Mouse (Mus musculus) lung, embryonic 15.5 days (tissue): ENCODE data around the gene Nucb2. TPM values are rescaled to one million over a fixed set of nuclear protein-coding genes. Genes with fewer than 3 reads are reported as not detected.
A peak's percentile ranks its signal among the peaks of the same experiment; 100 is the strongest.

Experiments
- ATAC-seq: fragments of 200-750 bp; cut with Nextera tagmentation; 2 replicates; pipeline ENCODE4 v1.8.0; 2017; ENCODE audit warnings: moderate number of reproducible peaks, borderline replicate concordance; ENCODE audit not compliant: low FRiP score, low TSS enrichment; ENCODE audit errors: extremely low read depth
- H3K27ac ChIP-seq: fragments of 300-500 bp; sonication (generic); 2 replicates; pipeline ENCODE4 v1.5.1; 2015; ENCODE audit warnings: moderate library complexity, mild to moderate bottlenecking, inconsistent platforms
- H3K27me3 ChIP-seq: fragments of 300-500 bp; sonication (generic); 2 replicates; pipeline ENCODE4 v1.6.1; 2015; ENCODE audit warnings: inconsistent platforms
- H3K36me3 ChIP-seq: fragments of 300-500 bp; sonication (generic); 2 replicates; pipeline ENCODE4 v1.6.1; 2015; ENCODE audit warnings: inconsistent platforms
- H3K4me1 ChIP-seq: fragments of 300-500 bp; sonication (generic); 2 replicates; pipeline ENCODE4 v1.6.1; 2015; ENCODE audit warnings: inconsistent platforms
- H3K4me2 ChIP-seq: fragments of 300-500 bp; sonication (generic); 2 replicates; pipeline ENCODE4 v1.6.1; 2015; ENCODE audit warnings: inconsistent platforms, mild to moderate bottlenecking, moderate library complexity
- H3K4me3 ChIP-seq: fragments of 300-500 bp; sonication (generic); 2 replicates; pipeline ENCODE4 v1.5.1; 2015; ENCODE audit warnings: mild to moderate bottlenecking, inconsistent platforms
- H3K9ac ChIP-seq: fragments of 300-500 bp; sonication (generic); 2 replicates; pipeline ENCODE4 v1.6.1; 2015; ENCODE audit warnings: inconsistent platforms
- H3K9me3 ChIP-seq: fragments of 300-500 bp; sonication (generic); 2 replicates; pipeline ENCODE4 v1.6.1; 2016; ENCODE audit warnings: inconsistent platforms
- WGBS: fragments of 180-500 bp; shearing (Covaris S2); methylation state at CpG from one replicate; pipeline ENCODE4 v1.1.7; 2015; 5-methylcytosine and 5-hydroxymethylcytosine counted together
- polyA plus RNA-seq: library from polyadenylated mRNA; unstranded; fragments of >200 nt; fragmentation: Nextera tagmentation; extraction: Ambion mirVana; gene quantifications from 2 replicates; pipeline ENCODE4 v1.2.1, GENCODE M21; 2015

Gene Nucb2
- 18.2 and 19.0 TPM in 2 replicates for polyA plus RNA-seq

- H3K36me3 ChIP-seq, result no peaks in the 10 kb centered on the region
- no peaks in the 10 kb centered on the region for H3K9me3 ChIP-seq
- peak within 1 kb of the TSS; percentile 70 for H3K9ac ChIP-seq
- H3K4me1 ChIP-seq, result peaks cover 11% of the 10 kb centered on the region
- H3K4me3 ChIP-seq, result peak within 1 kb of the TSS; percentile 64
- WGBS, result under 1% methylated on average over 51 of the region's 51 CpGs
- H3K4me2 ChIP-seq, result peak within 1 kb of the TSS; percentile 82
- H3K27ac ChIP-seq, result no peak within 1 kb of the TSS; the same call in 1 of the 2 replicates
- no peaks in the 10 kb centered on the region for H3K27me3 ChIP-seq
- ATAC-seq, result peak; percentile 100
Measured at GRCm38 (mm10) chr7:116503879-116504817, at the start of gene Nucb2. Gene Nucb2, plus strand, starts transcription at chr7:116504369.

DNA sequence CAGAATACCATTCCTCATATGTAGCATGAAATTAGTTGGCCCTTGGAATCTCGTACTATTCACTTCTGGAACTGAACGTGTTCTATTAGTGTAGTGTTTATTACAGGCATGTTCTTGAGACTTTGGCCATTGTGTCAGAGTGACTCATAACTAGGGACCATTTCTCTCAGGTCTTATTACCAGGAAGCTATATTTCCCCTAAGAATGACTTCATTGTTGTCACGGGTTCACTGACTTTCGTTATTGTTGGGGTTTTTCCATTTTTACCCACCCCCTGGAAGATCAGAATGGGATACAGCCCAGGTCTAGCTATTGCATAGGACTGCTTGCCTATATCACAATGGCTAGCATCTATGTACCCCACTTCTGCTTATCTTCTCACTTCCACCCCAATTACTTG is 47.2 kb upstream of the Nucb2 start:
- H3K9me3 ChIP-seq, result no peaks in the 10 kb centered on the region
- ATAC-seq, result no peak
- H3K27me3 ChIP-seq, result no peaks in the 10 kb centered on the region
- peak overlapping the region; percentile 3; the same call in 1 of the 2 replicates for H3K27ac ChIP-seq
- peaks cover 2% of the 10 kb centered on the region; the same call in 1 of the 2 replicates for H3K4me1 ChIP-seq
- H3K9ac ChIP-seq, result no peak overlapping the region
- H3K4me3 ChIP-seq, result no peak overlapping the region
- H3K36me3 ChIP-seq, result no peaks in the 10 kb centered on the region
- no peak overlapping the region for H3K4me2 ChIP-seq
- WGBS, result 71% methylated on average over 4 of the region's 4 CpGs

DNA sequence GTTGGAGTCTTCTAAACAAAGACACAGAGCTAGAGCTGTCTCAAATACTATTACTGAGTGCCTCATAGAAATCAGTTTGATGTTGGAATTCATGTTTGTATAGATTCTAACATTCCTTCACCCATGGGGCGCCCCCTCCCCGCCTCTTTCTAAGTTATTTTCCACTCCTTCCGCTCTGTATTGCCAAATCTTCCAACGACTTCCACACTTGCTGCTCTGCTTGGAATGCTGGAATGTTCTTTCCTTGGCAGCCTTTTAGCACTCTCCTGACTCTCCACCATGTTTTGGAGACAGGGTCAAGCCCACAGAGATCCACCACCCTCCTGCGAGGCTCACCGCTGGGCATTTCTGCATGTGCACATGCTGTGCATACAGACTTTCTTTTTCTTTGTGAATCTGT is 46.8 kb upstream of the Nucb2 start:
- Histone ChIP-seq H3K9ac (no peak overlapping the region), H3K27me3 (no peaks in the 10 kb centered on the region), H3K4me1 (peaks cover 6% of the 10 kb centered on the region; the same call in 1 of the 2 replicates), H3K9me3 (no peaks in the 10 kb centered on the region), H3K4me2 (no peak overlapping the region), H3K4me3 (no peak overlapping the region), H3K36me3 (no peaks in the 10 kb centered on the region), H3K27ac (peak overlapping the region; percentile 3; the same call in 1 of the 2 replicates)
- WGBS, result 56% methylated on average over 6 of the region's 6 CpGs
- peak; percentile 58; the same call in 1 of the 2 replicates for ATAC-seq

DNA sequence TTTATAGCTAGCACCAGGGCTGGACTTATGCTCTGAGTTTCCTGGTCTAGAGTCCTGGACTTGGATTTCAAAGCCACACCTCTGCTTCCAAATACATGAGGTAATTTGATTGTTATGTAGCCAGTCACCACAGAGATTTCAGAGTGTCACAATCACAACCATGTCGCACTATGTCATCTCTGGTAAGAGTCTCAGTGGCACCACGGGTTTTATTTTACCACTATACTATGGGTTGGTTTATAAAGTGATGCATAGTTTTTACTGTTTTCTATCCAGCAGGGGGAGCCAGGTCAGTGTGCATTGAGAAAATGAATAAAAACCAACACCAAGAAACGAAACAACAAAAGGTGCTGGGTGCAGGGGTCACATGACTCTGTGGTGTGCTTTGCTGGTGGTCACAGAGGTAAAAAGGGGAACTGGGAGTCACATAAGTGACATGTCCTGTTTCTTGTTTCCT is 45.2 kb upstream of the Nucb2 start:
- no peak overlapping the region for H3K9ac ChIP-seq
- H3K27ac ChIP-seq, result no peak overlapping the region
- 29% methylated on average over 3 of the region's 3 CpGs for WGBS
- no peak for ATAC-seq
- no peak overlapping the region for H3K4me3 ChIP-seq
- no peak overlapping the region for H3K4me2 ChIP-seq
- H3K27me3 ChIP-seq, result no peaks in the 10 kb centered on the region
- H3K36me3 ChIP-seq, result no peaks in the 10 kb centered on the region
- no peaks in the 10 kb centered on the region for H3K9me3 ChIP-seq
- H3K4me1 ChIP-seq, result peaks cover 8% of the 10 kb centered on the region; the same call in 1 of the 2 replicates

DNA sequence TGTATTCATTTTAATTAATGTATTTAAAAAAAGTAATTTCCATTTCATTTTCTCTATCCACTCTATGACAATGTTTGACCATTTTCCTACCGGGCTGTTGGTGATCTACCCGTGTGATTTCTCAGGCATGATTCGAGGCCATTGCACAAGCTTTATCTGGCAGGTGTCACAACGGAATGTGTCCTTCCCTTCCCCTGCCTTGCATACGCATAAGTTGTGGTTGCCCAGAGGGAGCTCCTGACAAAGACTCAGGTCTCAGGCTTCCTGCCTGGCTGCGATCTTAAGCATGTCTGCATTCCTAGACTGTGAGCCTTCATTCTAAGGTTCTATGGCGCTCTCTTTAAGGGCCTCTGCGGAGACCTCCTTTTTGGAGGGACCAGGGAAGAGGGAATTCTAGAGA is 42.1 kb upstream of the Nucb2 start:
- Histone ChIP-seq H3K9me3 (no peaks in the 10 kb centered on the region), H3K4me1 (peaks cover 7% of the 10 kb centered on the region; the same call in 1 of the 2 replicates), H3K36me3 (no peaks in the 10 kb centered on the region), H3K27me3 (no peaks in the 10 kb centered on the region), H3K4me2 (no peak overlapping the region), H3K9ac (no peak overlapping the region), H3K27ac (no peak overlapping the region), H3K4me3 (no peak overlapping the region)
- no peak for ATAC-seq
- 31% methylated on average over 8 of the region's 8 CpGs for WGBS

DNA sequence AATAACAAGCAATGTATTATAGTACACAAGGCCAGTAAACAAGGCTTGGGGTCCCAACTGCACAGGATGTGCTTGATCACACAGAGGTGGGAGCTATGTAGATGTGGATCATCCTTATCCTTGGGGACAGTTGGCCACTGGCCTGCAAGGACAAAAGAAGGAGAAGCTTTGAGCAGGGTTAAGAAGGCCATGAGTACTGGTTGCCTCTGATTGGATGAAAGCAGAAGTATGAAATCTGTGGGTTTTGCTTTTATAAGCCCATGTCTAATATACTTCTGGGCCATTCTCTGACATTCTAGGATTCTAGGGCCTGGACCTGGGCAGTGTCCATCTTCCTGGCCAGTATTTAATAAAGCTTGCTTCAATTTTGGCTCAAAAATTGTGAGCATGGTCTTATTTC is 28.3 kb upstream of the Nucb2 start:
- H3K4me1 ChIP-seq, result no peaks in the 10 kb centered on the region
- no peak overlapping the region for H3K4me3 ChIP-seq
- no peak overlapping the region for H3K4me2 ChIP-seq
- ATAC-seq, result no peak
- no peaks in the 10 kb centered on the region for H3K27me3 ChIP-seq
- H3K9me3 ChIP-seq, result no peaks in the 10 kb centered on the region
- no peak overlapping the region for H3K27ac ChIP-seq
- no peak overlapping the region for H3K9ac ChIP-seq
- no peaks in the 10 kb centered on the region for H3K36me3 ChIP-seq

DNA sequence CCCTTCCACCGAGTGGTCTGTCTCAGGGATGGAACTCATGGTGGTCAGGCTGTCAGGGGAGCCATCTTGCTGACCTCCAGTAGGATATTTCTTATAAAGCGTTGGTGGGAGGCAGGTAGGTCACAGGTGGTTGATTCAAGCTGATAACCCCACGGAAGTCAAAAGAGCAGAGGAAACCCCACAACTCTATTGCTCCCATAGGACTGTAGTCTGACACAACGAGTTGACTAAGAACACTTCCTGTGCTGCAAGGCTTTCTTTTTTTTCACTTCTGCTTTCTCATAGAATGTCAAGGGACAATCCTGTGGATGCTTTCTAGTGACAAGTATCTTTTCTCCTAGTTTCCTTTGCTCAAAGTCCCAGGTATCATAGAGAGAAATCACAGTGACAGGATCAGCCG is 27.9 kb upstream of the Nucb2 start:
- no peak for ATAC-seq
- H3K4me1 ChIP-seq, result no peaks in the 10 kb centered on the region
- no peaks in the 10 kb centered on the region for H3K36me3 ChIP-seq
- WGBS, result 73% methylated on average over 5 of the region's 5 CpGs
- no peak overlapping the region for H3K4me3 ChIP-seq
- H3K9me3 ChIP-seq, result no peaks in the 10 kb centered on the region
- H3K27me3 ChIP-seq, result no peaks in the 10 kb centered on the region
- H3K9ac ChIP-seq, result no peak overlapping the region
- H3K4me2 ChIP-seq, result no peak overlapping the region
- H3K27ac ChIP-seq, result no peak overlapping the region

DNA sequence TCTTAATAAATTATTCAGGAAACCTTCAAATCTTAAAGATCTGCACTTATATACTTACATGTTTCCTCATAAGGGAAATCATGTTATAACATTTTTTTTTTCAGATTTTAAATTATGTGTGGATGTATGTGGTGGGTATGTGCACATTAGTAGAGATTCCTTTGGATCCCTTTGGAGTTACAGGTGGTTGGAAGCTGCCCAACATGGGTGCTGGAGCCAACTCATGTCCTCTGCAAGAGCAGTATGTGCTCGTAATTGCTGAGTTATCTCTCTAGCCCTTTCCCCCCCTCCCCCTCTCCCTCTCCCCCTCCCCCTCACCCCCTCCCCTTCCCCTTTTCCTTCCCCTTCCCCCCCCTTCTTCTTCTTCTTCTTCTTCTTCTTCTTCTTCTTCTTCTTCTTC is 21.1 kb upstream of the Nucb2 start:
- Histone ChIP-seq H3K36me3 (no peaks in the 10 kb centered on the region), H3K9ac (no peak overlapping the region), H3K27me3 (no peaks in the 10 kb centered on the region), H3K4me1 (0 out of 2 replicates have a peak, but pooled peaks cover 5% of the 10 kb centered on the region), H3K4me3 (no peak overlapping the region), H3K4me2 (no peak overlapping the region), H3K9me3 (no peaks in the 10 kb centered on the region), H3K27ac (no peak overlapping the region)
- ATAC-seq, result no peak
- WGBS, result 33% methylated on average over 1 of the region's 1 CpGs

DNA sequence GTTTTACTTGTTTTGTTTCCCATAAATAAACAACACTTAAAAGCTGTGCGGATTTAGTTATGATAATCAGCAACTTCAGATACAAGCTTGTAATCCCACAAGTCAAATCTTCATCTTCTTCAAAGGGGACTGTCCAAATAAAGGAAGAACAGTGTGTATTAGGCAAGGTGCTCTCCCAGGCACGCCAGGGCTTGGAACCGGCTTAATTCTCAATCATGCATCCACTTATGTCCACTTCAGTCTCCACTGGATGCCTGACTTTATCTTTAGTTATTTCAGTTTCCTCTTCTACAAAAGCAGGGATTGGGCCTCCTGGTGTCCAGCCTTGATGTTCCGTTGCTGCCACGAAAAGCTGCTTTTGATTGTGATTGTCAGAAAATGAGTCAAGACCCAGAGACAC is 20.4 kb upstream of the Nucb2 start:
- no peak overlapping the region for H3K4me3 ChIP-seq
- H3K4me2 ChIP-seq, result no peak overlapping the region
- H3K27ac ChIP-seq, result peak overlapping the region; percentile 47
- H3K27me3 ChIP-seq, result no peaks in the 10 kb centered on the region
- no peaks in the 10 kb centered on the region for H3K9me3 ChIP-seq
- 54% methylated on average over 5 of the region's 5 CpGs for WGBS
- ATAC-seq, result no peak
- 0 out of 2 replicates have a peak, but pooled peaks cover 5% of the 10 kb centered on the region for H3K4me1 ChIP-seq
- H3K36me3 ChIP-seq, result no peaks in the 10 kb centered on the region
- H3K9ac ChIP-seq, result no peak overlapping the region

GRCm38 (mm10) chr7:116484213-116484612 is 20.0 kb upstream of the Nucb2 start:
- no peak for ATAC-seq
- Histone ChIP-seq H3K4me3 (no peak overlapping the region), H3K9ac (no peak overlapping the region), H3K9me3 (no peaks in the 10 kb centered on the region), H3K4me2 (no peak overlapping the region), H3K4me1 (0 out of 2 replicates have a peak, but pooled peaks cover 5% of the 10 kb centered on the region), H3K27ac (peak overlapping the region; percentile 47), H3K36me3 (no peaks in the 10 kb centered on the region), H3K27me3 (no peaks in the 10 kb centered on the region)
- 49% methylated on average over 5 of the region's 5 CpGs for WGBS

GRCm38 (mm10) chr7:116485062-116485601 is 19.0 kb upstream of the Nucb2 start:
- 0 out of 2 replicates have a peak, but pooled peaks cover 5% of the 10 kb centered on the region for H3K4me1 ChIP-seq
- no peaks in the 10 kb centered on the region for H3K9me3 ChIP-seq
- 84% methylated on average over 1 of the region's 1 CpGs for WGBS
- no peak overlapping the region for H3K9ac ChIP-seq
- no peaks in the 10 kb centered on the region for H3K36me3 ChIP-seq
- H3K27ac ChIP-seq, result peak overlapping the region; percentile 47; the same call in 1 of the 2 replicates
- H3K4me3 ChIP-seq, result no peak overlapping the region
- no peaks in the 10 kb centered on the region for H3K27me3 ChIP-seq
- no peak overlapping the region for H3K4me2 ChIP-seq
- no peak for ATAC-seq

- no peaks in the 10 kb centered on the region for H3K36me3 ChIP-seq
- no peak for ATAC-seq
- H3K4me1 ChIP-seq, result no peaks in the 10 kb centered on the region
- H3K4me3 ChIP-seq, result no peak overlapping the region
- H3K4me2 ChIP-seq, result no peak overlapping the region
- no peak overlapping the region for H3K27ac ChIP-seq
- H3K9me3 ChIP-seq, result no peaks in the 10 kb centered on the region
- no peak overlapping the region for H3K9ac ChIP-seq
- no peaks in the 10 kb centered on the region for H3K27me3 ChIP-seq
- 74% methylated on average over 4 of the region's 4 CpGs for WGBS
Measured at GRCm38 (mm10) chr7:116491113-116491512, 13.1 kb upstream of the Nucb2 start.
